Mouse (Mus musculus) heart, embryonic 11.5 days (tissue): Measurements from ENCODE around the gene Heatr5a. TPM values are rescaled to one million over a fixed set of nuclear protein-coding genes. Genes with fewer than 3 reads are reported as not detected.

Experiments
- ATAC-seq: fragments of 200-750 bp; cut with Nextera tagmentation; replicated peaks from 2 replicates; pipeline ENCODE4 v1.8.0; 2017; ENCODE audit warnings: moderate library complexity; ENCODE audit not compliant: insufficient number of reproducible peaks, low FRiP score, low TSS enrichment
- H3K27ac ChIP-seq: fragments of 300-500 bp; sonication (generic); 2 replicates; pipeline ENCODE4 v1.5.1; 2014; ENCODE audit warnings: mild to moderate bottlenecking, low read depth, low read length
- H3K27me3 ChIP-seq: fragments of 300-500 bp; sonication (generic); 2 replicates; pipeline ENCODE4 v1.6.1; 2014; ENCODE audit warnings: mild to moderate bottlenecking, low read length, mixed read lengths; ENCODE audit not compliant: control insufficient read depth, insufficient read depth
- H3K36me3 ChIP-seq: fragments of 300-500 bp; sonication (generic); 2 replicates; pipeline ENCODE4 v1.6.1; 2014; ENCODE audit warnings: mild to moderate bottlenecking, low read length, moderate library complexity, mixed read lengths; ENCODE audit not compliant: control insufficient read depth, insufficient read depth
- H3K4me1 ChIP-seq: fragments of 300-500 bp; sonication (generic); 2 replicates; pipeline ENCODE4 v1.6.1; 2014; ENCODE audit warnings: low read length; ENCODE audit not compliant: control insufficient read depth, insufficient read depth
- H3K4me2 ChIP-seq: fragments of 300-500 bp; sonication (generic); 2 replicates; pipeline ENCODE4 v1.6.1; 2014; ENCODE audit warnings: mild to moderate bottlenecking, moderate library complexity
- H3K4me3 ChIP-seq: fragments of 300-500 bp; sonication (generic); 2 replicates; pipeline ENCODE4 v1.5.1; 2014; ENCODE audit warnings: low read depth, low read length
- H3K9ac ChIP-seq: fragments of 300-500 bp; sonication (generic); 2 replicates; pipeline ENCODE4 v1.6.1; 2014; ENCODE audit warnings: mild to moderate bottlenecking, low read depth, low read length, moderate library complexity
- H3K9me3 ChIP-seq: fragments of 300-500 bp; sonication (generic); replicated peaks from 2 replicates; pipeline ENCODE4 v1.6.1; 2016; ENCODE audit warnings: low read length; ENCODE audit not compliant: control insufficient read depth
- WGBS: fragments of 180-500 bp; shearing (Covaris S2); extraction: QIAGEN DNeasy Blood & Tissue Kit; methylation state at CpG from one replicate; pipeline ENCODE4 v1.1.7; 2014; ENCODE audit not compliant: insufficient replicate concordance; 5-methylcytosine and 5-hydroxymethylcytosine counted together
- polyA plus RNA-seq: library from polyadenylated mRNA; unstranded; fragments of >200 nt; fragmentation: Nextera tagmentation; extraction: Ambion mirVana; gene quantifications from 2 replicates; pipeline ENCODE4 v1.2.1, GENCODE M21; 2014

Gene Heatr5a
- polyA plus RNA-seq, 1 experiment from 2014 or later, result 10.2 TPM

- ATAC-seq, result no peak
- no peak overlapping the region for H3K4me2 ChIP-seq
- no peaks in the 10 kb centered on the region for H3K27me3 ChIP-seq
- H3K4me3 ChIP-seq, result no peak overlapping the region
- no peaks in the 10 kb centered on the region for H3K36me3 ChIP-seq
- 86% methylated on average over 9 of the region's 9 CpGs for WGBS
- H3K4me1 ChIP-seq, result peaks cover 3% of the 10 kb centered on the region; the same call in 1 of the 2 replicates
- no peak overlapping the region for H3K27ac ChIP-seq
- H3K9me3 ChIP-seq, result 0 out of 2 replicates have a peak, but pooled peaks cover 3% of the 10 kb centered on the region
- no peak overlapping the region for H3K9ac ChIP-seq
These were observed 3.1 kb downstream of the Heatr5a start for GRCm38 (mm10) chr12:51967915-51968595.

GRCm38 (mm10) chr12:51957626-51958025, 13.5 kb downstream of the Heatr5a start:
- Histone ChIP-seq H3K9ac (no peak overlapping the region), H3K36me3 (peaks cover 8% of the 10 kb centered on the region; the same call in 1 of the 2 replicates), H3K27me3 (no peaks in the 10 kb centered on the region), H3K4me3 (no peak overlapping the region), H3K27ac (no peak overlapping the region), H3K9me3 (no peaks in the 10 kb centered on the region), H3K4me1 (no peaks in the 10 kb centered on the region), H3K4me2 (no peak overlapping the region)
- no peak for ATAC-seq
- WGBS, result 87% methylated on average over 6 of the region's 6 CpGs

- no peaks in the 10 kb centered on the region for H3K9me3 ChIP-seq
- no peaks in the 10 kb centered on the region for H3K4me1 ChIP-seq
- no peak overlapping the region for H3K9ac ChIP-seq
- no peak overlapping the region for H3K27ac ChIP-seq
- H3K4me3 ChIP-seq, result no peak overlapping the region
- 74% methylated on average over 10 of the region's 10 CpGs for WGBS
- ATAC-seq, result no peak
- no peak overlapping the region for H3K4me2 ChIP-seq
- no peaks in the 10 kb centered on the region for H3K27me3 ChIP-seq
- peaks cover 31% of the 10 kb centered on the region for H3K36me3 ChIP-seq
These were observed 18.8 kb downstream of the Heatr5a start for GRCm38 (mm10) chr12:51952309-51952708.

- H3K9ac ChIP-seq, result no peak overlapping the region
- no peaks in the 10 kb centered on the region for H3K4me1 ChIP-seq
- no peak overlapping the region for H3K4me2 ChIP-seq
- ATAC-seq, result no peak
- 79% methylated on average over 10 of the region's 10 CpGs for WGBS
- H3K9me3 ChIP-seq, result no peaks in the 10 kb centered on the region
- no peaks in the 10 kb centered on the region for H3K27me3 ChIP-seq
- peaks cover 31% of the 10 kb centered on the region for H3K36me3 ChIP-seq
- no peak overlapping the region for H3K27ac ChIP-seq
- H3K4me3 ChIP-seq, result no peak overlapping the region
These were observed 23.6 kb downstream of the Heatr5a start for GRCm38 (mm10) chr12:51947498-51947945.

GRCm38 (mm10) chr12:51945331-51945730, 25.8 kb downstream of the Heatr5a start:
- H3K4me1 ChIP-seq, result no peaks in the 10 kb centered on the region
- H3K9ac ChIP-seq, result no peak overlapping the region
- H3K27me3 ChIP-seq, result no peaks in the 10 kb centered on the region
- no peak overlapping the region for H3K4me2 ChIP-seq
- H3K27ac ChIP-seq, result no peak overlapping the region
- 93% methylated on average over 9 of the region's 9 CpGs for WGBS
- ATAC-seq, result no peak
- H3K36me3 ChIP-seq, result peaks cover 17% of the 10 kb centered on the region
- H3K9me3 ChIP-seq, result no peaks in the 10 kb centered on the region
- no peak overlapping the region for H3K4me3 ChIP-seq

GRCm38 (mm10) chr12:51939848-51940247, 31.3 kb downstream of the Heatr5a start:
- 84% methylated on average over 4 of the region's 4 CpGs for WGBS
- ATAC-seq, result no peak

GRCm38 (mm10) chr12:51937938-51938337, 33.2 kb downstream of the Heatr5a start:
- 0 out of 2 replicates have a peak, but pooled peaks cover 3% of the 10 kb centered on the region for H3K36me3 ChIP-seq
- WGBS, result 84% methylated on average over 6 of the region's 6 CpGs
- H3K4me1 ChIP-seq, result no peaks in the 10 kb centered on the region
- H3K27ac ChIP-seq, result no peak overlapping the region
- no peak for ATAC-seq
- H3K9me3 ChIP-seq, result no peaks in the 10 kb centered on the region
- no peak overlapping the region for H3K4me3 ChIP-seq
- H3K4me2 ChIP-seq, result no peak overlapping the region
- no peaks in the 10 kb centered on the region for H3K27me3 ChIP-seq
- no peak overlapping the region for H3K9ac ChIP-seq

More at GRCm38 (mm10) chr12:51939848-51940247, 31.3 kb downstream of the Heatr5a start:
- 0 out of 2 replicates have a peak, but pooled peaks cover 3% of the 10 kb centered on the region for H3K36me3 ChIP-seq
- no peak overlapping the region for H3K9ac ChIP-seq
- H3K27me3 ChIP-seq, result no peaks in the 10 kb centered on the region
- no peaks in the 10 kb centered on the region for H3K9me3 ChIP-seq
- no peak overlapping the region for H3K27ac ChIP-seq
- H3K4me3 ChIP-seq, result no peak overlapping the region
- H3K4me2 ChIP-seq, result no peak overlapping the region
- H3K4me1 ChIP-seq, result no peaks in the 10 kb centered on the region

- Histone ChIP-seq H3K9me3 (no peaks in the 10 kb centered on the region), H3K36me3 (0 out of 2 replicates have a peak, but pooled peaks cover 3% of the 10 kb centered on the region), H3K4me1 (no peaks in the 10 kb centered on the region), H3K9ac (no peak overlapping the region), H3K27ac (no peak overlapping the region), H3K27me3 (no peaks in the 10 kb centered on the region), H3K4me3 (no peak overlapping the region), H3K4me2 (no peak overlapping the region)
- 96% methylated on average over 2 of the region's 2 CpGs for WGBS
- no peak for ATAC-seq
These were observed 41.5 kb downstream of the Heatr5a start for GRCm38 (mm10) chr12:51929630-51930029.

GRCm38 (mm10) chr12:51917191-51917590, 53.9 kb downstream of the Heatr5a start:
- Histone ChIP-seq H3K27ac (no peak overlapping the region), H3K4me3 (no peak overlapping the region), H3K36me3 (peaks cover 14% of the 10 kb centered on the region), H3K4me2 (no peak overlapping the region), H3K27me3 (no peaks in the 10 kb centered on the region), H3K9ac (no peak overlapping the region), H3K9me3 (no peaks in the 10 kb centered on the region), H3K4me1 (no peaks in the 10 kb centered on the region)
- no peak for ATAC-seq
- 81% methylated on average over 2 of the region's 2 CpGs for WGBS
